Mouse (Mus musculus): ENCODE results near the gene Casp14. TPM values are rescaled to one million over a fixed set of nuclear protein-coding genes. Genes with fewer than 3 reads are reported as not detected.
A peak's percentile ranks its signal among the peaks of the same experiment; 100 is the strongest.

Casp14 gene
- not detected for total RNA-seq (2021)

DNA sequence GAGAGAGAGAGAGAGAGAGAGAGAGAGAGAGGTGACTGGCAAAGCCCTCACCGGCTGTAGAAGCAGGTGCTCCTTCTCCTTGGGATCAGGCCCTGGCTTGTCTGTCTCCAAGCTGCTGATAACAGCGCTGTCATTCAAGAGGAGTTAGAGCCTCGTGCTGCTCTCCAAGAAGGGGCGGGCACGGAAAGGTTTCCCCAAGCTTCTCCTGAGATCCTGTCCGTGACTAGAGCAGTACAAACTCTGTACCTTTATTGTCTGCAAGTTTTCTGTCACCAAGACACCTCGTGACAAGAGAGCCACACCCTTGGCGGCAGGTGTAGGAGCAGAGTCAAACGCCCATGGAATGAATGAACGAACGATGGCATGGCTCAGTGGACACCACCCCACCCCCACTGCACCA lies at the start of gene Casp14:
Casp14 (minus strand) TSS at position 239 of the 400 bp plus-strand sequence.
- intact Hi-C loops (cut with DNase I), result no loop called here
- no peak for DNase-seq

DNA sequence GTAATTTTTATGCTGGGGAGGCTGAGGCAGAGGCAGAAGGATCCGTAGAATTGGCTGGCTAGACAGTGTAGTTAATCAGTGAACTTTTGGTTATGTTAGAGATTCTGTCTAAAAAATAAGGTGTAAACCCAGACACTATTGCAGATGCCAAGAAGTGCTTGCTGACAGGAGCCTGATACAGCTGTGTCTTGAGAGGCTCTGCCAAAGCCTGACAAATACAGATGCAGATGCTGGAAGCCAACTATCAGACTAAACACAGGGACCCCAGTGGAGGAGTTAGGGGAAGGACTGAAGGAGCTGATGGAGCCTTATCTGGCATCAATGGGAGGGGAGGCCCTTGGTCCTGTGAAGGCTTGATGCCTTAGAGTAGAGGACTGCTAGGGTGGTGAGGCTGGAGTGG lies 47.5 kb upstream of the Casp14 start:
- no peak for DNase-seq
- intact Hi-C loops (cut with DNase I), result no loop called here

DNA sequence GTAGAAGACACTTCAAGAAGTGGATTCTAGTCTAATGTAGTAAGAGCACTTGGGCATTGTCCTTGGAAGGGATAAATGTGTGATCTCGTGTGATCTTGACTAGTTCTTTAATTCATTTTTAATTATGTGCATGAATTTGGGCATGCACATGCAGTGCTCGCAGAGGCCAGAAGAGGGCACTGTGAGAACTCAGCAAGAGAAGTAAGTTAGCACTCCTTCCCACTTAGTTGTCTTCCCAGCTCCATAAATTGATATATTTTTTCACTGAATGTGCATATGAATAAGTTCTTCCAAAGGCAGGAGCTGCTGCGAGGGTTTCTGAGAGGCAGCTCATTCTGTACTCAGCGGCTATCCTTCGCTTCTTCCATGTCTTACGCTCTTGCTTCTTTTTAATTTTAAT lies 37.9 kb upstream of the Casp14 start:
- DNase-seq, result peak; percentile 48 to 73
- intact Hi-C loops (cut with DNase I), result loop anchor here (1.0 kb wide), 1 partner anchor 360 kb away; no protein-coding TSS in a partner anchor

DNA sequence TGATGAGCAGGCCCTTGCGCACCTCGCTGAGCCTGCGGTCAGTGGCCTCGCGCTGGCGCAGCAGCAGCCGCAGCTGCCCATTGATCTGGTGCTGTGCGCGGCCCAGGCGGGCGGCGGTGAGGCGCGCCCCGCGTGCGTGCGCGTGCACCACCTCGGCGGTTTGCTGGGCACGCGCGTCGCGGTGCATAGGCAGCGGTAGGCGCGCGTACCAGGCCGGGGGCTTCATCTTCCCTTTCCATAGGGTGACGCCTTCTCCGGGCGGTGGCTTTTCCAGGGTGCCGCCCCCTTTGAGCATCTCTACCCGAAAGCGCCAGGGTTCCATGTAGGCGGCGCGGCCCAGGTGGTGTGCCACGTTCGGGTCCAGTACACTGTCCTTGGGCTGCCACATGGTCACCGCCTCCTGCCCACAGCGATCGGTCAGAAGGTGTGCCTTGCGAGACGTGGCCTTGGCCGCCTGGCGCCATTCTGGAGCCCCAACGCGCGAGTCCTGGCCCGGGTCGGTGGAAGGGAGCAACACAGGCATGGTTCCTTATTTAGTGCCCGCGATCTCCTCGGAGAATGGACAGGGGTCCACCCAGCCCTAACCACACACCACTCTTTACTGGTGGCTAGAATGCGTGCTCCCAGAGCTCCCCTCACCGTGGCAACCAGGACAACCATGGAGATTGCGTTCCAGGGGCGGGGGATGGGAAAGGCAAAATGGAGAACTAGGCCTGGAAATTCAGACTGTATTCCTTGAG lies 34.5 kb upstream of the Casp14 start, which contains the start of gene Ccdc105:
Ccdc105 (minus strand) TSS at position 614 of the 740 bp plus-strand sequence.
- peak in 1 of 2 experiments; percentile 12 for DNase-seq
- intact Hi-C loops (cut with DNase I), result no loop called here

DNA sequence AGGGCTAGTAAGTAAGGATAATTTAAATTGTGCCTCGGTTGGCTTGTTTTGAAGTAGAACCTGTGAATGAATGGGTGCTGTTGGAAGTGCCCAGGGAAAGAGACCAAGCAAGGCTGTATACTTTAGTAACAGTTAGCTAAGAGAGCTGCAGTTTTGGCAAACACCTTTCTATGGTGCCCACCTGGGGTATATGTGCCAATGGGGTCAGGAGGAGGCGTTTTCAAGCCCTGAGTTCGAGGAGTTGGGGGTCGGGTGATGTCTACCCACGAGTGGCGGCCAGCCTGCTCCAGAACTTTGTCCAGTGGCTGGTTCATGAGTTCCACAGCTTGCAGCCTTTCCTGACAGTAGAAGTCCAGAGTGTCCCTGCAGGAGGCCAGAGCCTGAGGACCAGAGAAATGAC lies 30.9 kb upstream of the Casp14 start:
- DNase-seq, result no peak
- intact Hi-C loops (cut with DNase I), result no loop called here

DNA sequence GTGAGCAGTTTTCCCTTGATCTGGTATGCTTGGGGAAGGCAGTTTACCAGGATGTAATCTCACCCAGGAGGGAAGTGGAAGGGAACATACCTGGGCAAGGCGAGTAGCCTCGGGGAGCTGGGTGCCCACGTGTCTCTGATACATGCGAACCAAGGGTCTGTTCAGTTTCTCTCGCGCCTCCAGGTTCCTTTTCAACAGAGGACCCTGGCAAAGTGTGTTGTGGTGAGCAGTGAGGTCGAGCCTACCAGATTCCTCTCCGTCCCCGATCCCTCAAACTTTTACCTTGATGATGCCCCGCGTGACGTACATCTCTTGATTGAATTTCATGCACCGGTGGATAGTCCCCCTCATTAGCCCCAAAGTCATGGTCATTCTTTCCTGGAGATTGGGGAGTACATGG lies 30.1 kb upstream of the Casp14 start:
- intact Hi-C loops (cut with DNase I), result no loop called here
- no peak for DNase-seq

DNA sequence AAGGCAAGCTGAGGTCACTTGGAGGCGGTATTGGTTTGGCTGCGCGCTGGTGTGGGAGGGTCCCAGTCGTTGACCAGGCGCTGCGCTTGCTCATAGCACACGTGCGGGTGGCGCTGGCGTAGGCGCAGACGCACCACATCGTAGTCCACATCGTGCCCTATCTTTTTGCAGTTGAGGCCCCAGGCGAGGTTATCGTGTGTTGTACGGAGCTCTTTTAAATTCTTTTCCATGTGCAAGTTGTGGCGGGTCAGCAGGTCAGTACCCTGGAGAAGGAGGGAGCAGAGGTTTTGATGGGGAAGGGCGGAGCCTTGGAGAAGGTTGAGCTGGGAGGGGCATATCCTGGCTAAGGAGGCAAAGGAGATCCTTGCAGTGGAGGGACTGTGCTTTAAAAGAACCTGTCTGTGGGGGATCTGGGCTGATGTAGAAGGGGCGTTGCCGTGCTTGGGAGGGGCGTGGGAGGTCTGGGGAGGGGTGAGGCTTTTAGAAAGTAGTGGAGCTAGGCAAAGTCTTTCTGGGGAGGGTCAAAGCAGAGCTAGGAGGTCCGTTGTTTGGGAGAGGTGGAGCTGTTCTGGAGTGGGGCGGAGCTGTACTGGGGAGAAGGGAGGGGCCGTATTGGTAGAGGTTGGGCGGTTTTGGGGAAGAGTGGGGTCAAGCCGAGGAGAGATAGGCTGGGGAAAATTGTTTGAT lies 29.1 kb upstream of the Casp14 start:
- DNase-seq, result no peak
- intact Hi-C loops (cut with DNase I), result no loop called here

DNA sequence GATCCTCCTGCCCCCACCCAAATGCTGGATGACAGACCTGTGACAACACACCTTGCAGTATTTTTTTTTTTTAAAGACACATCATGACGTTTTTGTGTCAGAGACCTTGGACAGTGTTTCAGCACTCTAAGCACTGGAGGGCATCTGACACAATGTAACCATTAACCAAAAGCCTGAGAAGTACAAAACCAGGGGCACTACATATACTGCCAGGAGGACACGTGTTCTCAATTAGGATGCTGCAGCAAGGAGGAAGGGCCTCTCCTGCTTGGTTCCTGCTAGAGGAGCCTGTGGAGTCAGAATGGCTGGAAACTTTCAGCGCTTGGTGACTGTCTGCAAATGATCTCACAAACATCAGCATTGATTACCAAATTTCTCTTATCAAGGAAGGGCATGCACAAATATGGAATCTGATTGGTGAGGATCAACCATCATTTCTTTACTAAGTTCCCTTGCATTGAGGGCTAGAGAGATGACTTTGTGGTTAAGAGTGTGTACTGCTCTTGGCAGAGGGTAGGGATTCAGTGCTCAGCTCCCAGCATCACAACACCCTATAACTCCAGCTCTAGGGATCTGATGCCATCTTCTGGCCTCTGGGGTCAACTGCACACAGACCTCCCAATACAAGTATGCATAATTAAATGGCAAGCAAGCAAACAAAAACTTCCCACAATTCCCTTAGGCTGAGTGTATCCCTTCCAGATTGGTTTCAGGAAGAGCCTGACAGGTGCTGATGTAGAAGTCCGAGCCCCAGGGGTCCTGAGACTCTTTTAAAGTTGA lies 27.5 kb upstream of the Casp14 start:
- intact Hi-C loops (cut with DNase I), result no loop called here
- no peak for DNase-seq

DNA sequence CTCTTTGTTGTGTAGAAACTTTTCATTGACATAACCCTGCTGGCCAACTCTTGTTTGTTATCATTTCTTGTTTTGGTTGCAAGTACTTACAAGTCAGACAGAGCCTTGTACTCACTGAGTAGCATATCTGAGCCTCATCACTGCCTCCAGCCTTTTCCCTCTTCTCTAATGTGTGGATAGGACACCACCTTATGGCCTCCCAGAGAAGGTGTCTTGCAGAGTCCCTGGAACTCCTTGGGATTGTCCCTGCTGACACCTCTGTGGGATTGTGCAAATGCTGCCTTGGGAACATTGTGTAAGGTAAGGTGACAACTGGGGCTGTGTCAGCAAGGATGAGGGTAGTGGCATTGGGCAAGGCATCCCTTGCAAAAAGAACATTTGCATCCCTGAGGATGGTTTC lies 25.6 kb upstream of the Casp14 start:
- no peak for DNase-seq
- intact Hi-C loops (cut with DNase I), result no loop called here

DNA sequence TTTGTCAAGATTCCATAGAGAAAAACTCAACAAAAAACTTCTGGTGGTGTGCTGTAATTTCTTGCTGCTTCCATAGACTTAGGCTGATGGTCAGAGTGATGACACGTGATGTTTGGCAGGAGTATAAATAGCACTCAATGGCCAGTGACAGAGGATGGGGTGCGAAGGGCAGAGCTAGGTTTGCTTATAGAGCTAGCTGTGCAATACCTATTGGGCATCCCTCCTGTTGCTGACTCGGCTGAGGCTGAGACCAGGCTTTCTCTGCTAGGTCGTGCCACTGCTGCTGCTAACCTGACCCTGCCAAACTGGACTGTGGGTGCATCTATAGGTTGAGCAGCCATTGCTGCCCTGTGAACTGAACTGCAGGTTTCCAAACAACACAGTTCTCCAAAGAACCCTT lies 21.7 kb upstream of the Casp14 start:
- intact Hi-C loops (cut with DNase I), result no loop called here
- DNase-seq, result no peak

DNA sequence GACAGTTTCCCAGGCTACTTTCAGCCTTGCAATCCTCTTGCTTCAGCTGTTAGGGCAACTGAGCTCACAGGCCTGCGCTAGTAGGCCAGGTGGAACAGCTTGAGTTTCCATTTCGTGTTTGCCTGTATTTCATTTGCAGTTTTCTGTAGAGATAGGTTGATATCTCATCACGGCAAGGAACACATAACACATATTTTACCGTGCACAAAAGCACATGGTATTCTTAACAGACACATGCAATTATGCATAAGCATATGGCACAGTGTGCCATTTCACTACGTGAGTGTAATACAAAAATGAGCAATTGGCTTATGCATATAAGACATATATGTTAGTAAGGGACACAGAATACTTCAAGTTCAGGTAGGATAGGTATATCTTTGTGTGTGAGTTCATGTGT lies 9.8 kb upstream of the Casp14 start:
- DNase-seq, result no peak
- intact Hi-C loops (cut with DNase I), result no loop called here

DNA sequence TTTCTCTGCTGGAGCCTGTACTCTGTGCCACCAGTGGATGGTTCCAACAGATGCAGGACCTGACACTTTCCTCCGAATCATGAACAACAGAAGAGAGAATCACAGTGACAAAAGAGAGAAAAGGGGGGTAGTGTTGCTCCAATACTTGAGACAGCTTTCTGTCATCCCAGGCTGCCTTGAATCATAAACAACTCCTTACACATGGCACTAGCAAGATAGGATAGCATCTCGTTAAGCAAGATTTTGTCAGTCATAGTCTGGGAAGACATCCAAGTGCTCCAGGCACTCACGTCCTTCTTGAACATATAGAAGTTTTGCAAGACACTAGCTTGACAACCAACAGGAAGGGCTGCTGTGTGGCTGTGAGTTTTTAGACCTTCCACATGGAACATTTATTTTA lies 8.9 kb upstream of the Casp14 start:
- intact Hi-C loops (cut with DNase I), result no loop called here
- DNase-seq, result no peak

DNA sequence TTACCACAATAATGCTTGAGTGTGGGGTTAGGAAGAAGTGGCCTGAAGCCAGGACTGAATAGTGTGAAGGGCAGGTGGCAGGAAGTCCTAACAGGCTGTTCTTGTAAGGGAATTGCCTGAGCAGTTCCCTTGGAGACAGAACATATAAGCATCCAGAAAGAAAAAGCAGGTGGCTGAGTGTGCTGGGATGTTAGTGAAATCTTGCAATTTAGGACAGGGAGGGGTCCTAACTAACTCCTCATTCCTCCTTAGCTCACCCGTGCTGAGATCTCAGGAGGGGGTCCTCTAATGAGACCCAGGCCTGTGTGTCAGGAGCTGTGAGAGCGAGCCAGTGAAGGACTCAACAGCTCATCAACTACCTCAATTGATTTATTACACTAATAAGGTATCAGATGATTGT lies 5.3 kb upstream of the Casp14 start:
- intact Hi-C loops (cut with DNase I), result no loop called here
- no peak for DNase-seq

DNA sequence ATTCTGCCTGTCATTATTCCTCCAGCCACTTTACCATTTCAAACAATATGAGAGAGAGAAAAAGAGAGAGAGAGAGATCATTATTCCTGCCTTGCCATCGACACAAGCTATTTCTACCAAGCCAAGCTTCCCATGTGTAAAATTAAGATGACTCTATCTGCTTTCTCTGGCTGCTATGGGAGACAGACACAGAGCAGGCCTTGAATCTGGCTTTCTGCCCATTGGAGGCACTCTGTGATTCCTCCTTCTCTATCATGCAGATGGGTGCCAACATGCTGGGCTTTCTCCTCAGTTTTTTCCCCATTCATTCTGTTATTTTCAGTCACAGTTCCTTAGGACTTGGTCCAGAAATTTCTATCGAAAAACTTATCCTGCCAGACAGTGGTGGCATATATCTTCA lies 4.6 kb upstream of the Casp14 start:
- intact Hi-C loops (cut with DNase I), result no loop called here
- no peak for DNase-seq

DNA sequence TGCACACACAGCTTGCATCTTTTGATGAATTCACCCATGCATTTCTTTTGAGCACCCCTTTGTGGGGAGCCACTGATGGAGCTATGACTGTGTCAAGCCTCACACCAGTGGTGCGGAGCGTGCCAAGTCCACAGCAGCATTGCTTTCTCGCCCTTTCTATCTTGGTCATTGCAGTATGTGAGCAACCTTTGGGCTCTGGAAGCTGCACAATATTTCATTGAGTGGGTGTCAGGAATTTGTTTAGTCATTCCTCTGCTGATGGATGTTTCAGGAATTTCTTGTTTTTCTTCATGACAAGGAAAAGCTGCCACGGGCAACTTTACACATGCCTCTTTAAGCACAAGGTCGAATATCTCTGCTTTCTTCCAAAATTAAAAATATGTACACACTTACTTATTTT lies 3.9 kb upstream of the Casp14 start:
- intact Hi-C loops (cut with DNase I), result no loop called here
- no peak for DNase-seq

DNA sequence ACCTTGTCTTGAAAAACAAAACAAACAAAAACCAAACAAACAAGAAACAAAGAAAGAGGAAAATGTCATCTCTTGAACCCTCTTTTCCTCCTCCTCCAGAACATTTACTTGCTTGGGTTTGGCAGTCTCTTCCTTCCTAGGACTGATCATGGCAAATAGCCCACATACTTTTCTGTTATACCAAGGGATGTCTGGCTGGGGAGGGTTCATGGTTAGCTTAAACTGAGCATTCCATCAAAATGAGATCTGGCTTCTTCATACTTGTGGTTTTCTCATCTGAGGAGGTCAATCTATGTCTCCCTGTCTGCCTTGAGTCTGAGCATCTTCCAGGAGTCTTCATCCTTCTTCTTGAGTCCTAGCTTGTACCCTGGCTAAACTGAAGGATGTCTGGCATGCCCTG lies 1.9 kb downstream of the Casp14 start:
- no peak for DNase-seq
- intact Hi-C loops (cut with DNase I), result no loop called here

DNA sequence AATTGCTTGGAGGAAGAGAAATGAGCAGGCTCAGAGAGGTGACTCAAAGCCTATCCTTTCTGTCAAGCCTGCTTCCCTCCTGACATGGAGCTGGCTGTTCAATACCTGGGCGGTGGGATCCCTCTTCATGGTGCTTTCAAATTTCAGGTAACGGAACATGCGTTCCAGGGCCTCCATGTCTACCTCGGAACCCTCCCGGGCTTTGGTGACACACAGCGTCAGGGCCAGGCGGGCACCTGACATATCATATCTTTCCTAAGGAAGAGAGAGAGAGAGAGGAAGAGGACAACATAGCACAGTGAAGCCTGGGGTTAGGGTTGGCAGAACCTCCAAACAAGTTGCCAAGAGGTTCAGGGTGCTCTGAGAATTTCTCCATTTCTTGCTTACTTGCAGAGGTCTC lies 2.9 kb downstream of the Casp14 start:
- no peak for DNase-seq
- intact Hi-C loops (cut with DNase I), result no loop called here

DNA sequence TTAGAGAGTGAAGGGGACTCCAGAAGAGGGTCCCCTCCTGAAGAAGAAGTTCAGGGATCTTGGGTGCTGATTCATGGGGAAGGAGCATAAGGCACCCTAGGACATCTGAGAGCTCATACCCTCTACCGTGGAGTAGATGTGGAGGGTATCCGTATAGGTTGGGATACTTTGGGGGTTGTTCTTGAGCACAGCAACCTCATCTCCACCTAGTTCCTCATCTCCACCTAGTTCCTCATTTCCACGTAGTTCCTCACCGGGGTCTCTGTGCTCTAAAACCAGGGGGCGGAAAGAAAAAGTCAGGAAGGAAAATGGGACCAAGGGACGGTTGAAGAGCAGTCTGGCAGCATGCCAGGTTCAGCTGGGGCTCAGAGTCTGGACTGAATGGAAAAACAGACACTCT lies 4.0 kb downstream of the Casp14 start:
- DNase-seq, result no peak
- intact Hi-C loops (cut with DNase I), result no loop called here

DNA sequence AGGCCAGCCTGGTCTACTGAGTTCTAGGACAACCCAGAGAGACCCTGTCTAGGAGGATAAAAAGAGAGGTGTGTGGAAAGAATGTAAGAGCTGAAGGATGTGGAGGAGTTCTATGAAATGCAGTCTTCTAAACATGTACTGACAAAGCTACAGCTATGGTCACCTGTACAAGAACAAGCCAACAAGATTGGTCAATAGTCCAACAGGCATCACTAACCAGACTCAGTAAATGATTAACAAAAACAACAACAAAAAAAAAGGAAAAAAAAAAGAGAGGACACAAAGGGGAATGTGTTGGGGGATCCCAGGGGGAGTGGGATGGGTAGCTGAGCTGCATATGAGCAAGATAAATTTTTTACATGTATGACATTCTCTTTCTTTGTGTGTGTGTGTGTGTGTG lies 7.4 kb downstream of the Casp14 start:
- DNase-seq, result no peak
- intact Hi-C loops (cut with DNase I), result no loop called here

DNA sequence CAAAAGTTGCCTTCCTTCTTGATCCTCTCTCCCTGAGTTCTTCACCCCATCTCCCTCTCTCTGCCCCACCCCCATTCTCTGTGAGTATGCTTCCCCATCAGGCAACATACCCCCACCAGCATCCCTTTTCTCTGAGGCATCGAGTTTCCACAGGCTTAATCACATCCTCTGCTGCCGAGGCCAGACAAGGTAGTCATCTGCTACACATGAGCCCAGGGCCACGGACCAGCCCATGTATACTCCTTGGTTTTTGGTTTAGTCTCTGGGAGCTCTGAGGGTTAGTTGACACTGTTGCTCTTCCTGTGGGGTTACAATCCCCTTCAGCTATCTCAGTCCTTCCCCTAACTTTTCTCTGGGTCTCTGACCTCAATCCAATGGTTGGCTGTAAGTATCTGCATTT lies 17.2 kb downstream of the Casp14 start:
- intact Hi-C loops (cut with DNase I), result no loop called here
- no peak for DNase-seq

DNA sequence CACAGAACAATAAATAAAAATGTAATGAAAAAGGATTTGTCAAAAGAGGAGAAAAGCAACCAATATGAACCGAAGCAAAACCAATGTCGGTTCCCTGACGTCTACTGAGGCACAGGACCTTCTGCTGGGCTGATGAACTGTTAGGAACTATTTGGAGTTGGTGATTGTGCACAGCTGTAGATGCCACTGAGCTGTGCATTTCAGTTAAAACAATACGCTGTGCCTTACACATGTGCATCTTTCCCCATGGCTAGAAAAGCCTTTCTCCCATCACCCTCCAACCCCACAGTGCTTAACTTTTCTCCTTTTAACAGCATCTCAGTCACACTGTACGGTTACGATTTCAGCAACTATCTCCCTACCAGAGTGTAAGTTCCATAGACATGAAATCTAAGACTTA lies 28.1 kb downstream of the Casp14 start:
- DNase-seq, result no peak
- intact Hi-C loops (cut with DNase I), result no loop called here

Data from heart, postnatal 36 days (tissue).